Mouse (Mus musculus) forebrain, embryonic 10.5 days (tissue): ENCODE results near the gene L3mbtl1. TPM values are rescaled to one million over a fixed set of nuclear protein-coding genes. Genes with fewer than 3 reads are reported as not detected.

Source experiments
- DNase-seq: peaks from one replicate; pipeline ENCODE4 v3.0.0-alpha.2; 2017; ENCODE audit warnings: low spot score; ENCODE audit errors: extremely low spot score
- H3K27ac ChIP-seq: fragments of 300-500 bp; sonication (generic); 2 replicates; pipeline ENCODE4 v1.5.1; 2016; ENCODE audit warnings: mild to moderate bottlenecking
- H3K27me3 ChIP-seq: fragments of 300-500 bp; sonication (generic); 2 replicates; pipeline ENCODE4 v1.6.1; 2016; ENCODE audit warnings: mild to moderate bottlenecking; ENCODE audit not compliant: poor library complexity, severe bottlenecking
- H3K36me3 ChIP-seq: fragments of 300-500 bp; sonication (generic); replicated peaks from 2 replicates; pipeline ENCODE4 v1.6.1; 2016; ENCODE audit warnings: mild to moderate bottlenecking, moderate library complexity
- H3K4me1 ChIP-seq: fragments of 300-500 bp; sonication (generic); 2 replicates; pipeline ENCODE4 v1.6.1; 2016
- H3K4me3 ChIP-seq: fragments of 300-500 bp; sonication (generic); 2 replicates; pipeline ENCODE4 v1.5.1; 2016; ENCODE audit warnings: mild to moderate bottlenecking, moderate library complexity
- H3K9me3 ChIP-seq: fragments of 300-500 bp; sonication (generic); 2 replicates; pipeline ENCODE4 v1.6.1; 2016; ENCODE audit warnings: mild to moderate bottlenecking, moderate library complexity
- WGBS: fragments of 180-500 bp; shearing (Covaris S2); methylation state at CpG from one replicate; pipeline ENCODE4 v1.1.7; 2016; 5-methylcytosine and 5-hydroxymethylcytosine counted together
- polyA plus RNA-seq: library from polyadenylated mRNA; unstranded; fragments of >200 nt; fragmentation: Nextera tagmentation; extraction: Ambion mirVana; gene quantifications from 2 replicates; pipeline ENCODE4 v1.2.1, GENCODE M21; 2016

The L3mbtl1 gene
- polyA plus RNA-seq, 1 experiment from 2014 or later = 0.33 TPM

DNA sequence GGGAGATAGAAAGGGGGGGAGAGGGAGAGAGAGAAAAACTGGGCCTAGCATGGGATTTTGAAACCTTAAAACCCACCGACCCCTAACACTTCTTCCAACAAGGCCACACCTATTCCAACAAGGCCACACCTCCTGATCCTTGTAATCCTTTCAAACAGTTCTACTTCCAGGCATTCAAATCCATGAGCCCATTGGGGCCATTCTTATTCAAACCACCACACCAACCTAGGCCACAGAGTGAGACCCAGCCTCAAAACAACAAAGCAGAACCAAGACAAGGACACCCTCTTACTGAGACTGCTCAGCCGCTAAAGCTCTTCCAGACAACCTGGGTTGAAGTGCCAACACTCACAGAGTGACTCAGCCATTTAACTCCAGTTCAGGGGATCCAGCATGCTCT, 7.5 kb downstream of the L3mbtl1 start:
- H3K9me3 ChIP-seq = no peaks in the 10 kb centered on the region
- WGBS = 96% methylated on average over 2 of the region's 2 CpGs
- no peak overlapping the region for H3K4me3 ChIP-seq
- no peak overlapping the region for H3K27ac ChIP-seq
- peaks cover 11% of the 10 kb centered on the region for H3K4me1 ChIP-seq
- no peaks in the 10 kb centered on the region for H3K36me3 ChIP-seq
- 0 out of 2 replicates have a peak, but pooled peaks cover 5% of the 10 kb centered on the region for H3K27me3 ChIP-seq
- no peak for DNase-seq

DNA sequence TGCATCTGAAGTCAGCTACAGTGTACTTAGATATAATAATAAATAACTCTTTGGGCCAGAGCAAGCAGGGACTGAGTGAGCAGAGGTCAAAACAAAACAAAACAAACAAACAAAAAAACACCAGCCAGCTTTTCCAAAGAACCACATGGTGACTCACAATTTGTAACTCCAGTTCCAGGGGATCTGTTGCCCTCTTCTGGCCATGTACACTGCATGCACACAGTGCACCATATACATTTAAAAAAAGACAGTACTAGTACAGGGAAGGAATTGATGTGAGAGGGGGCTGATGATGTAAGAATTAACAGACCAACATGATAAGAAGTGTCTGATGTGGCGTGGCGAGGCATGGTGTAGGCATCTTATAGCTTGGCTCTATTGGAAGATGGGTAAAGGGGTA, 13.6 kb downstream of the L3mbtl1 start:
- no peak for DNase-seq

DNA sequence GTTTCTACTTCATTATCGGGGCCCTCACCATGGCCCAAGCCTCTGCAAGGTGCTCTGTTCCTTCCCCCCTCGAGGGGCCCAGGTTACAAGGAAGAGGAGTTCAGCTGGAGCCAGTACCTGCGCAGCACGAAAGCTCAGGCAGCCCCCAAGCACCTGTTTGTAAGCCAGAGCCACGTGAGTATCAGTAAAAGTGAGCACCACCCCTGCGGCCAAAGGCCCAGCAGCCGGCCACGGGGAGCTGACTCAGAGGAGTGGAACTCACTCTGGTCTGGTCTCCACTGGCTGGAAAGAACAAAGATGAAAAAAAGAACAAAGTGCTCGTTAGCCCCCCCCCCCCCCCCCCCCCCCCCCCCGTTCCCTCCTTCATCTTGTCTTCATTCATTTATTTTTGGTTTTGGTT, 18.0 kb downstream of the L3mbtl1 start:
- Histone ChIP-seq H3K27me3 (no peaks in the 10 kb centered on the region), H3K4me3 (no peak overlapping the region), H3K36me3 (no peaks in the 10 kb centered on the region), H3K27ac (no peak overlapping the region), H3K4me1 (no peaks in the 10 kb centered on the region), H3K9me3 (no peaks in the 10 kb centered on the region)
- WGBS = 78% methylated on average over 9 of the region's 10 CpGs
- DNase-seq = no peak

More for the DNA sequence above, 13.6 kb downstream of the L3mbtl1 start:
- Histone ChIP-seq H3K27ac (no peak overlapping the region), H3K4me1 (no peaks in the 10 kb centered on the region), H3K27me3 (no peaks in the 10 kb centered on the region), H3K9me3 (no peaks in the 10 kb centered on the region), H3K36me3 (no peaks in the 10 kb centered on the region), H3K4me3 (no peak overlapping the region)
- 97% methylated on average over 2 of the region's 2 CpGs for WGBS

DNA sequence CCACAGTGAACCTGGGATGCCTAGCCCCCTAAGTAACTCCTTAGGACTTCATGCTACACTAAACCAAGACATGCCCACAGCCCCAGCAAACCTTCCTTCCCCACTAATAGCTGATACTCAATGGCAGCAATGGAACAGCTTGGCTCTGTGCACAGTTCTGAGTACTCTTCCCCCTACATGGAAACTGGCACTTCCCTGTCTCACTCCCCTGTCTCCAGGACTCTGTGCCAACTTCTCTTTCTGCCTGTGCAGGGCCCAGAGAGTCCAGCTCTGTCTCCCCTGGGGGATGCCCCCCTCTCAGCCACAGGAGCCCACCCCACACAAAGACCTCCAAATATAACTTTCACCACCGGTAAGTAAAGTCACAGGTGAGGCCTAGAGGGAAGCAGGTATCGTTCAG, 23.5 kb downstream of the L3mbtl1 start:
- no peaks in the 10 kb centered on the region for H3K9me3 ChIP-seq
- 71% methylated on average over 2 of the region's 2 CpGs for WGBS
- no peaks in the 10 kb centered on the region for H3K36me3 ChIP-seq

DNA sequence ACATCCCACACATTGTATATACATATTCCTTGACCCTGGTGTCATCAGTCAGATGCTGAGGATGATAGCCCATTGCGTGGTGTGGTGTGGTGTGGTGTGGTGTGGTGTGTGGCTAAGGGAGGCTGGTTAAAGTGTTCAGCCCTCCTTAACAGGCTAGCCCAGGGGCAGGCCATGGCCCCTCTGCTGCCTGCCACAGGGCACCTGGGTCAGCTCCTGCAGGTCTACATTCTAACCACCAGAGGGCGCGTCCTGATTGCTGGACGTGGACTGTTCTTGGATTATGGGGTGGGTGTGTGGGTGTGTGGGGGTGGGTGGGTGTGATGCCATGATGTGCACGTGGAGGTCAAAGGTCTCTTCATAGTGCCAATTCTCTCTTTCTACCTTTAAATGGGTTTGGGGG, 25.1 kb downstream of the L3mbtl1 start:
- 10% methylated on average over 5 of the region's 5 CpGs for WGBS
- Histone ChIP-seq H3K36me3 (no peaks in the 10 kb centered on the region), H3K4me3 (no peak overlapping the region), H3K27ac (no peak overlapping the region), H3K4me1 (peaks cover 8% of the 10 kb centered on the region), H3K27me3 (no peaks in the 10 kb centered on the region), H3K9me3 (no peaks in the 10 kb centered on the region)
- peak; percentile 65 for DNase-seq

More for the DNA sequence above, 23.5 kb downstream of the L3mbtl1 start:
- no peak overlapping the region for H3K4me3 ChIP-seq
- H3K27ac ChIP-seq = no peak overlapping the region
- H3K27me3 ChIP-seq = no peaks in the 10 kb centered on the region
- no peak for DNase-seq
- H3K4me1 ChIP-seq = no peaks in the 10 kb centered on the region

DNA sequence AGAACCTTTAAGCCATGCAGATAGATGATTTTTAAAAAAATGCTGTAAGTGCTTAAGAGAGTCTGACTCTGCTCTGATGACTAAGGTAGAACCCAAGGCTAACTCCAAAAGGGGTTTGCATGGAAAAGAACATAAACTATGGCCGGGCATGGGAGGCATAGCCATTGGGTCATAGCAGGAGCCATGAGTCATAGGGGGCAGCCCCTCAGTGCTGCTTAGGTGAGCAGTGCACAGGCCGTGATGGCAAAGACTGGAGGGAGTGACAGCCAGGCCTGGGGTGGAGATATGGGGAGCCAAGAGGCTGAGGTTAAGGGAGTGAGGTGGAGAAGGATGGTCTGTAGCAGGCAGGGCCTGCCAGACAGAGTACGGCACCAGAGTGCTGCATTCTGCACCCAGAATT, 25.8 kb downstream of the L3mbtl1 start:
- DNase-seq = no peak
- Histone ChIP-seq H3K36me3 (no peaks in the 10 kb centered on the region), H3K9me3 (no peaks in the 10 kb centered on the region), H3K4me1 (peaks cover 15% of the 10 kb centered on the region), H3K27me3 (no peaks in the 10 kb centered on the region), H3K4me3 (no peak overlapping the region), H3K27ac (no peak overlapping the region)
- WGBS = 80% methylated on average over 3 of the region's 3 CpGs

DNA sequence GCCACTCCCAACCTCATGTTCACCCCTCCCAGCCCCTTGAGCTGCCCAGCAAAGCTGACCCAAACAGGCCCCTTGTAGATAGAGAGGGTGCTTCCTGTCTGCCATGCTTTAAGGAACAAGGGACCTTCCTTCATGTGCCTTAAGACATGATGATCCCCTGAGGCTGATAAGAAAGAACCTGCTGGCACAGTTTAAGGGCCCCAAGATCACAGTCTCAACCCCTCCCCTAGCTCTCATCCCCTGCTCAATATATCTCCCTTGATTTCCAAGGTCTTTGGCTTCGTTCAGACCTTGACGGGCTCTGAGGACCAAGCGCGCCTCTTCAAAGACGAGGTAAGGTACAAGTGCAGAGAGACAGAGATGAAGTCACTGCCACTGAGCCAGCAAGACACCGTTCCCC, 27.6 kb downstream of the L3mbtl1 start:
- no peak for DNase-seq
- no peaks in the 10 kb centered on the region for H3K27me3 ChIP-seq
- no peaks in the 10 kb centered on the region for H3K36me3 ChIP-seq
- 92% methylated on average over 6 of the region's 6 CpGs for WGBS
- no peaks in the 10 kb centered on the region for H3K9me3 ChIP-seq
- no peak overlapping the region for H3K4me3 ChIP-seq
- no peak overlapping the region for H3K27ac ChIP-seq
- H3K4me1 ChIP-seq = peaks cover 22% of the 10 kb centered on the region

DNA sequence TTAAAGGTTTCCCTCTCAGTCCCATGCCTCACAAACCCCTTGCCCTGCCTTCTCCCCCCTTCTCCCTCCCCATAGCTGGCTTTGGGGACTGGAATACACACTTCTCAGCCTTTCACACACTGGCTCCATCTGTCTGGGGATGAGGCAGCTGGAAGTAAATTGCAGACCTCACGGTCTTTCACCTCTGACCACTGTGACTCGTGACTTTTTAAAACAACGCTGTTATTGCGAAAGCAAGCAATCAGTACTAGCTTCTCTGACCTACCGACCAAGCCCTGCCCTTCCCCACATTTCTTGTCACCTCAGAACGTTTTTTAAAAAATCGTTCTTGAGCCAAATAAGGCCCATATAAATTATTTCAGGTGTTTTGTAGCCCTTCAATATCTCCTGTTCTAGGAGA, 29.5 kb downstream of the L3mbtl1 start:
- no peaks in the 10 kb centered on the region for H3K27me3 ChIP-seq
- H3K36me3 ChIP-seq = no peaks in the 10 kb centered on the region
- no peaks in the 10 kb centered on the region for H3K9me3 ChIP-seq
- WGBS = 73% methylated on average over 7 of the region's 7 CpGs
- H3K4me3 ChIP-seq = no peak overlapping the region
- peaks cover 22% of the 10 kb centered on the region for H3K4me1 ChIP-seq
- H3K27ac ChIP-seq = no peak overlapping the region
- no peak for DNase-seq

DNA sequence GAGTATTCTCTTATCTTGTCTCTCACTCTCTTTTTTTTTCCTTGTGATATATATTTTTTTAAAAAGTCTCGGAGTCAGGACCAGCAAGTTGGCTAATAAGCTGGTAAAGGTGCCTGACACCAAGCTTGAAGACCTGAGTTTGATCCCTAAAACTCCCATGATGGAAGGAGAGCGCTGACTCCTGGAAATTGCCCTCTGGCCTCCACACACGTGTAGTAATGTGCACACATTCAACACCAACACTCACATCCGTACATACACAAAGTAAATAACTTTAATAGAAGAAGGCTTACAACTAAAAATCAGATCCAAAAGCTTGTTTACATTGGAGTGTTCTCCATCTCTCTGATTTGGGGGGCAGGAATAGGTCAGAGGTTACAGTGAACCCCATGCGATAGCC, 29.9 kb downstream of the L3mbtl1 start:
- no peak overlapping the region for H3K4me3 ChIP-seq
- H3K4me1 ChIP-seq = peaks cover 22% of the 10 kb centered on the region
- H3K9me3 ChIP-seq = no peaks in the 10 kb centered on the region
- WGBS = 76% methylated on average over 5 of the region's 5 CpGs
- DNase-seq = no peak
- peak overlapping the region; percentile 70; the same call in 1 of the 2 replicates for H3K27ac ChIP-seq
- no peaks in the 10 kb centered on the region for H3K36me3 ChIP-seq
- no peaks in the 10 kb centered on the region for H3K27me3 ChIP-seq

DNA sequence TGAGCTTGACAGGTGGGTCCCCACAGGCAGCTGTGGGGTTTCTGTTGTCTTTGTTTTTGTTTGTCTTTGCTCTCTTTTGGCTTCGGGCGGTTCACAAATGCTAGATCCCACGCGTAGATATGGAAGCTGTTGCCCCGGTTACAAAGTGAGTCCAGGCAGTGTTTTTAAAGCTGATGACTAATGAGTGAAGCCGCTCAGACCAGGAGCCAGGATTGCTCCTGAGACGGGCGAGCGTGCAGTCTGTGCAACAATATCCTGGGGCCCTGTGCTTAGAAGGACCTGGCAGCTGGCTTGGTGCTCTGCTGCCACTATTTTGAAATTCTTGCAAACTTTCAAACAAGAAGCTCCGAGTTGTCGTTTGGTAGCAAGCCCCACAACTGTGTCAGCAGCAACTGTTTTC, 30.4 kb downstream of the L3mbtl1 start:
- H3K27me3 ChIP-seq = no peaks in the 10 kb centered on the region
- H3K36me3 ChIP-seq = no peaks in the 10 kb centered on the region
- no peak overlapping the region for H3K4me3 ChIP-seq
- WGBS = 48% methylated on average over 11 of the region's 11 CpGs
- peak overlapping the region; percentile 70 for H3K27ac ChIP-seq
- H3K9me3 ChIP-seq = no peaks in the 10 kb centered on the region
- peak; percentile 34 for DNase-seq
- peaks cover 22% of the 10 kb centered on the region for H3K4me1 ChIP-seq

DNA sequence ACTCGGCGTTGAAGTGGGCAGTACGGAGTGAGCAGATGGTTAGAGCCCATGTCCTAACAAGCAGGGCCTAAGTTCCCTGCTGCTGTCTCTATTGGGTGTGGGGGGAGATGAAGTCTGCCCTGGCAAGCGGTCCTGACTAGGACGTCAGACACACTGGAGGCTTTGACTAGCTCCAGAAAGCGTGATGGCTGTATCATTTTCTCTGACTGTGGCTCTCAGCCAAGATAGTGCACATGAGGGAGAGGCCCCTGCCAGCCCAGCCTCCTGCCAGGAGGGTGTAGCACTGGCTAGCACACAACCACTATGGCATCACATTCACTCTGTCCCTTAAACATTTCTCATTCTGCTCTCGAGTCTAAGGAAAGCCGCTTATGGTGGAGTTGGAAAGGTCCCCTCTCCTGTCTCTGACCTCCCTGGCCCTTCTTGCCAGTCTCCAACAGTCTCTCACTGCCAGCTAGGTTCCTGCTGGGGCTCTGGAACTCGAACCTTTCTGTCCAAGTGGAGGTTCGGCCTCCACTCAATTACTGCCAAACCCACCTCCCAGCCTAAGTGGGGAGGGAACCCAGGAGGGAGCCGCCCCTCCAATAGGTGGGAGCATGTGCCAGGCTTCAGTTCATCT, 32.0 kb downstream of the L3mbtl1 start:
- Histone ChIP-seq H3K9me3 (no peaks in the 10 kb centered on the region), H3K36me3 (no peaks in the 10 kb centered on the region), H3K4me3 (no peak overlapping the region), H3K27ac (0 out of 2 replicates have a peak overlapping the region, but pooled peaks have one; percentile 0), H3K27me3 (no peaks in the 10 kb centered on the region), H3K4me1 (peaks cover 22% of the 10 kb centered on the region)
- DNase-seq = no peak
- WGBS = 85% methylated on average over 11 of the region's 11 CpGs

DNA sequence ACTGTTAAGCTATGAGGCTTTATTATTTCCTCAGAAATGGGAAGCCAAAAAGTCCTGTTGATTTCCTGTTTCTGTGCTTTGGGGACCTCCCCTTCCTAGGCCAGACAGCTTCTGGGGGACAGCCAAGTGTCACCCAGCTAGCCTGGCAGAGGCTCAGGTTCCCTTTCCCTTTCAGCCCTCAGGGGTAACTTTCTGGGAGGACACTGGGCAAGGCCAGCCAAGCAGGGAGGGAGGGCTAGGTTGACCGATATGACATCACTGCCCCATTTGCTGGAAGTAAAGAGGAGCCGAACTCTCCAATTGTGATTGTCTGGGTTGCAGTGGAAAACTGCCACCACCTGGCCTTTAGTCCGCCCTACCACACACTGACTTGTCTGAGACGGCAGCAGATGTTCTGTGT, 32.7 kb downstream of the L3mbtl1 start:
- WGBS = 76% methylated on average over 4 of the region's 4 CpGs

DNA sequence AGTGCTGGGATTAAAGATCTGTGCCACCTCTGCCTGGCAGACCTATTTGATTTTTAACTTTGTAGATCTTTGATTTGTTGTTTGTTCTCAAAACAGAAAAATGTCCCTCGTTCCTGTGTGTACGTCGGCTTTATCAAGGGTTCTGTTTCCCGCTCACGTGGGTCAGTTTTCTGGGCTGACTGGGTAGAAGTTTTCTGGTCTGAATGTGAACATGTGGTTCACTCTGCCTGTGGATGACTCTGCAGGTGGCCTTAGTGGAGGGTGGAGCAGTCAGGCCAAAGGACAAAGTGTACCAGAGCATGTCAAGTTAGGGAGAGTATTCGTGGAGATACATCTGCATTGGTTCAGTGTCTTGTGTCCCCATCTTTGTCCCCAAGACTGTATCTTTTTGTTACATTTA, 41.1 kb downstream of the L3mbtl1 start:
- Histone ChIP-seq H3K9me3 (no peaks in the 10 kb centered on the region), H3K27me3 (no peaks in the 10 kb centered on the region), H3K4me1 (no peaks in the 10 kb centered on the region), H3K27ac (no peak overlapping the region), H3K4me3 (no peak overlapping the region), H3K36me3 (no peaks in the 10 kb centered on the region)
- DNase-seq = no peak
- WGBS = 92% methylated on average over 6 of the region's 6 CpGs

More for the DNA sequence above, 32.7 kb downstream of the L3mbtl1 start:
- Histone ChIP-seq H3K27me3 (no peaks in the 10 kb centered on the region), H3K4me1 (peaks cover 22% of the 10 kb centered on the region), H3K4me3 (no peak overlapping the region), H3K9me3 (no peaks in the 10 kb centered on the region), H3K36me3 (no peaks in the 10 kb centered on the region), H3K27ac (no peak overlapping the region)
- DNase-seq = no peak

DNA sequence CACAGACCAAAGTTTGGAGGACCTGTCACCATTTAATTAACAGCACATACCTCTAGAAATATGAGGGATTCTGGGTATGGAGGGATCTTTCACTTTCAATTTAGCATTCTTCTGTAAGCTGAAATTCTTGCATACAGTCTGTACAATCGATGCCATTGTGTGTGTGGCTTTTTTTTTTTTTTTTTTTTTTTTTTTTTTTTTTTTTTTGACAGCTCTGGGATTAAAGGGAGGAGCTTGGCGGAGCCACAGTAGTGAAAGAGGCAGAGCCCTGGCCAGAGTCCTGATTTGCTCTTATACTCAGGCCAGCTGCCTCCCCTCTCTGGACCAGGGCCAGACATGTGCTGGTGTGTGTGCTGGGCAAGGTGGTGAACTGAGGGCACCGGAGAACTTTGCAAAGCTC, 42.7 kb downstream of the L3mbtl1 start:
- no peak for DNase-seq
- no peaks in the 10 kb centered on the region for H3K4me1 ChIP-seq
- H3K9me3 ChIP-seq = no peaks in the 10 kb centered on the region
- whole genome bisulfite sequencing = 85% methylated on average over 3 of the region's 3 CpGs
- H3K36me3 ChIP-seq = no peaks in the 10 kb centered on the region
- no peak overlapping the region for H3K4me3 ChIP-seq
- no peak overlapping the region for H3K27ac ChIP-seq
- no peaks in the 10 kb centered on the region for H3K27me3 ChIP-seq
